Comparison of ENCODE assay signal across 13 mouse cellular contexts in the genomic region with DNA sequence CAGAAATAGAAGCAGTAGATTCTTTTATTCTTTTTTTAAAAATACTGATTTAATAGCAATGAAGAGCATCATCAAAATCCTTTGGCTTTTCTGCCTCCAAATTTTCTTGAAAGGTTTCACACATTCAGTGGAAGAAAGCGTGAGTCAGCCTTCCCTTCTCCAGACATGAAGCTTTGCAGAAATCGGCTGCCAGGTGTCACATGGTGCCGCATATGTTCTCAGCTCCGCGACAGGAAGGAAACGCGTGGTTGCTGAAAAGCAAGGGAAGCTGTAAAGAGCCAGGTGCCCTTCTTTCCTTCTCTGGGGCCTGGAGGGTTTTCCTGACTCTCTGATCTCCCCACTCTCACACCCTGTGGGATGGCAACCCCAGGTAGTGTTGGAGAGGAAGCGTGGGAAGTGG.
DNase-seq lines count a peak whose midpoint lies in the region; TF ChIP-seq lines count a peak whose summit lies in the region.
"Had no signal": no experiment of that assay in that cellular context is flagged by ENCODE, and none has a peak within 500 bp of the region (broad histone marks: within the 10 kb centered on the region; RNA-seq: fewer than 3 reads in every experiment).

No protein-coding gene starts in this region.

- H3K27ac ChIP-seq in embryonic facial prominence, embryonic 10.5 days (replicated peaks), result no peak overlapping the region
- H3K27ac ChIP-seq: hindbrain, embryonic 15.5 days; liver, embryonic 12.5 days; midbrain, embryonic 15.5 days had no signal

- 73% methylated on average over 8 of the region's 8 CpGs for WGBS in embryonic facial prominence, embryonic 10.5 days
- WGBS in lung, adult 2 months, result 71% methylated on average over 8 of the region's 8 CpGs

- TF ChIP-seq POLR2A in lung, adult 2 months (IDR thresholded peaks at IDR 0.05; ENCODE audit: borderline replicate concordance, extremely low read depth, low read depth, low read length), result no peak

- no peaks in the 10 kb centered on the region for H3K9me3 ChIP-seq in embryonic facial prominence, embryonic 10.5 days
- H3K9me3 ChIP-seq: hindbrain, embryonic 15.5 days; liver, embryonic 12.5 days had no signal

- H3K4me1 ChIP-seq in embryonic facial prominence, embryonic 10.5 days, result peaks cover 19% of the 10 kb centered on the region
- no peaks in the 10 kb centered on the region for H3K4me1 ChIP-seq in lung, adult 2 months (ENCODE audit: control insufficient read depth, insufficient read depth, low read length)
- H3K4me1 ChIP-seq: hindbrain, embryonic 15.5 days; liver, embryonic 12.5 days; midbrain, embryonic 15.5 days had no signal

- peak; percentile 50 to 69 for DNase-seq in cerebellum, postnatal 14 days
- DNase-seq in cerebellum, postnatal 4 days (ENCODE audit: low spot score in 2 of 2), result no peak
- peak; percentile 32 for DNase-seq in embryonic facial prominence, embryonic 10.5 days (ENCODE audit: low spot score)
- DNase-seq in layer of hippocampus, adult 9-11 months, result peak; percentile 74
- DNase-seq in right cerebral cortex, adult 18-20 months, result peak; percentile 93
- no peak for DNase-seq in lung, adult 2 months
- no peak for DNase-seq in ovary, postnatal 14 days (ENCODE audit: low spot score)
- no peak for DNase-seq in gastrocnemius, adult 8-10 months (ENCODE audit: low spot score in 2 of 2)
- DNase-seq: B cell, adult 2 months; lung, postnatal 36 days had no signal

- no peaks in the 10 kb centered on the region for H3K36me3 ChIP-seq in embryonic facial prominence, embryonic 10.5 days (replicated peaks)
- H3K36me3 ChIP-seq: hindbrain, embryonic 15.5 days; liver, embryonic 12.5 days; midbrain, embryonic 15.5 days had no signal

- no peaks in the 10 kb centered on the region for H3K27me3 ChIP-seq in embryonic facial prominence, embryonic 10.5 days (replicated peaks; ENCODE audit: low read depth, poor library complexity, severe bottlenecking)
- H3K27me3 ChIP-seq: hindbrain, embryonic 15.5 days; liver, embryonic 12.5 days; midbrain, embryonic 15.5 days had no signal

- TF ChIP-seq CTCF in lung, adult 2 months (IDR thresholded peaks at IDR 0.05; ENCODE audit: insufficient read depth, low read length), result no peak

- H3K4me3 ChIP-seq in embryonic facial prominence, embryonic 10.5 days, result no peak overlapping the region
- H3K4me3 ChIP-seq in lung, adult 2 months (replicated peaks; ENCODE audit: extremely low read depth, low read depth, low read length), result no peak overlapping the region
- H3K4me3 ChIP-seq: hindbrain, embryonic 15.5 days; liver, embryonic 12.5 days; midbrain, embryonic 15.5 days had no signal

Comparison
In these comparisons a context has a peak if more than half of its experiments do, and no peak if none do; other contexts are left out.
1. DNase-seq: peak in cerebellum, postnatal 14 days (2 of 2), embryonic facial prominence, embryonic 10.5 days (single experiment), layer of hippocampus, adult 9-11 months (single experiment) and right cerebral cortex, adult 18-20 months (single experiment); none in cerebellum, postnatal 4 days (0 of 2), lung, adult 2 months (single experiment), ovary, postnatal 14 days (single experiment) and gastrocnemius, adult 8-10 months (0 of 2).